Mouse (Mus musculus): ENCODE measurements at regions not wholly inside any gene's neighbourhood (a gene's known extent, or its start where the extent isn't known, plus 50 kb on each side); places are given as distances from the start of the nearest gene placed in this dataset.
A peak's percentile ranks its signal among the peaks of the same experiment; 100 is the strongest.

- H3K9ac ChIP-seq (ENCODE audit: low read length), result no peak overlapping the region
- no peak overlapping the region for H3K4me3 ChIP-seq (replicated peaks; ENCODE audit: low read length)
- peaks cover 3% of the 10 kb centered on the region for H3K4me1 ChIP-seq (ENCODE audit: control insufficient read depth, insufficient read depth, low read length)
- H3K36me3 ChIP-seq (ENCODE audit: control insufficient read depth, insufficient read depth, low read length), result no peaks in the 10 kb centered on the region
- no peak overlapping the region for H3K4me2 ChIP-seq (ENCODE audit: low read depth, low read length)
- WGBS, result 46% methylated on average over 6 of the region's 6 CpGs
- no peaks in the 10 kb centered on the region for H3K27me3 ChIP-seq (ENCODE audit: control insufficient read depth, insufficient read depth, low read length)
- no peaks in the 10 kb centered on the region for H3K9me3 ChIP-seq (replicated peaks; ENCODE audit: control insufficient read depth, low read length)
- ATAC-seq (ENCODE audit: insufficient read depth, low FRiP score), result no peak
- peak overlapping the region; percentile 22; the same call in 1 of the 2 replicates for H3K27ac ChIP-seq (ENCODE audit: low read length)
These were observed 70.8 kb downstream of the Gm26897 start for GRCm38 (mm10) chr5:111804542-111804941.

DNA sequence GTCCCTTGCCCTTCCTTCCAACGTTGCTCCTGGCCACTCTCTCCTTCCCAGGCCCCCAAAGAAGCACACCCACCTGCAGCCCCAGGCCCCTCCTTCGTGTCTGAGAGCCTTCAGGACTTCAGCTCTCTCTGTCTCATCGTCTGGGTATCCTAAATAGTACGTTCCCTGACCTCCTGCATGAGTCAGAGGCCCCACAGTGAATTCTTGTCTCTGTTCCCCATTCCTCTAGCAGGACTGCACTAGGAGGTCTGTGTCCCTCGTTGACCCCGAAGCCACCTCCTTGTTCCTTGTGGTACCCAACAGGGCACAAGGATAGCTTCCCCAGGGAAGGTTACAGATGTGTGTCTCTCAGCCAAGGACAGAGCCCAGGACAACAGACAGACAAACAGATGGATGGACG lies 71.4 kb downstream of the Gm26897 start:
- WGBS, result 56% methylated on average over 7 of the region's 7 CpGs
- Histone ChIP-seq H3K36me3 (ENCODE audit: control insufficient read depth, insufficient read depth, low read length) (no peaks in the 10 kb centered on the region), H3K27ac (ENCODE audit: low read length) (peak overlapping the region; percentile 22), H3K9ac (ENCODE audit: low read length) (no peak overlapping the region), H3K4me1 (ENCODE audit: control insufficient read depth, insufficient read depth, low read length) (no peaks in the 10 kb centered on the region), H3K27me3 (ENCODE audit: control insufficient read depth, insufficient read depth, low read length) (no peaks in the 10 kb centered on the region), H3K4me2 (ENCODE audit: low read depth, low read length) (no peak overlapping the region), H3K4me3 (replicated peaks; ENCODE audit: low read length) (no peak overlapping the region), H3K9me3 (replicated peaks; ENCODE audit: control insufficient read depth, low read length) (no peaks in the 10 kb centered on the region)
- ATAC-seq (ENCODE audit: insufficient read depth, low FRiP score), result no peak

DNA sequence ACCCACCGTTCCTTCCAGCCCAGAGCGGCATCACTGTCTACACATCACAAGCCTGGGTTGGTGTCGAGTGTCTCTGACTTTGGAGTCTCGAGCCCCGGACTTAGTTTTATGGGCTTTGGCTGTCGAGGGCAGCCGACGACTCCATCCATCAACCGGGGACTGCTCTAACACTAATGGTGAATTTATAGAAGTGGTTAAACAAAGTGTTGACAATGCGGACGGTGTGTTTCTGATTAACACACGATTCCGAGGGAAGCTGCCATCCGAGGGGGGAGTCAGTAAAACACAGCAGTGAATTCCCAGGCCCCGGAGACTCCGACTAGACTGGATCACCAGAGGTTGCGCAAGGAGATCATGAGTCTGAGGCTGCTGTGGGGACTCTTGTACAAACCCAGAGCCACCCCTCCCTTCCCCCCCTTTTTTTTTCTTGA lies 72.1 kb downstream of the Gm26897 start:
- Histone ChIP-seq H3K9ac (ENCODE audit: low read length) (no peak overlapping the region), H3K27ac (ENCODE audit: low read length) (peak overlapping the region; percentile 14; the same call in 1 of the 2 replicates), H3K4me2 (ENCODE audit: low read depth, low read length) (no peak overlapping the region), H3K27me3 (ENCODE audit: control insufficient read depth, insufficient read depth, low read length) (no peaks in the 10 kb centered on the region), H3K9me3 (replicated peaks; ENCODE audit: control insufficient read depth, low read length) (no peaks in the 10 kb centered on the region), H3K36me3 (ENCODE audit: control insufficient read depth, insufficient read depth, low read length) (no peaks in the 10 kb centered on the region), H3K4me1 (ENCODE audit: control insufficient read depth, insufficient read depth, low read length) (0 out of 2 replicates have a peak, but pooled peaks cover 2% of the 10 kb centered on the region), H3K4me3 (replicated peaks; ENCODE audit: low read length) (no peak overlapping the region)
- no peak for ATAC-seq (ENCODE audit: insufficient read depth, low FRiP score)
- 12% methylated on average over 17 of the region's 17 CpGs for WGBS

- WGBS, result 33% methylated on average over 7 of the region's 7 CpGs
These were observed 76.5 kb downstream of the Gm26897 start for GRCm38 (mm10) chr5:111810079-111810808.

GRCm38 (mm10) chr5:111812581-111812980 lies 78.9 kb downstream of the Gm26897 start:
- ATAC-seq (ENCODE audit: insufficient read depth, low FRiP score), result peak; percentile 69; the same call in 1 of the 2 replicates
- Histone ChIP-seq H3K27ac (ENCODE audit: low read length) (peak overlapping the region; percentile 52), H3K9ac (ENCODE audit: low read length) (no peak overlapping the region), H3K27me3 (ENCODE audit: control insufficient read depth, insufficient read depth, low read length) (no peaks in the 10 kb centered on the region), H3K36me3 (ENCODE audit: control insufficient read depth, insufficient read depth, low read length) (no peaks in the 10 kb centered on the region), H3K4me1 (ENCODE audit: control insufficient read depth, insufficient read depth, low read length) (peaks cover 13% of the 10 kb centered on the region; the same call in 1 of the 2 replicates), H3K4me3 (replicated peaks; ENCODE audit: low read length) (no peak overlapping the region), H3K4me2 (ENCODE audit: low read depth, low read length) (no peak overlapping the region), H3K9me3 (replicated peaks; ENCODE audit: control insufficient read depth, low read length) (no peaks in the 10 kb centered on the region)
- 28% methylated on average over 7 of the region's 7 CpGs for WGBS

More at GRCm38 (mm10) chr5:111810079-111810808, 76.5 kb downstream of the Gm26897 start:
- ATAC-seq (ENCODE audit: insufficient read depth, low FRiP score), result no peak
- Histone ChIP-seq H3K9me3 (replicated peaks; ENCODE audit: control insufficient read depth, low read length) (no peaks in the 10 kb centered on the region), H3K27ac (ENCODE audit: low read length) (no peak overlapping the region), H3K36me3 (ENCODE audit: control insufficient read depth, insufficient read depth, low read length) (no peaks in the 10 kb centered on the region), H3K4me2 (ENCODE audit: low read depth, low read length) (no peak overlapping the region), H3K27me3 (ENCODE audit: control insufficient read depth, insufficient read depth, low read length) (no peaks in the 10 kb centered on the region), H3K4me3 (replicated peaks; ENCODE audit: low read length) (no peak overlapping the region), H3K9ac (ENCODE audit: low read length) (no peak overlapping the region), H3K4me1 (ENCODE audit: control insufficient read depth, insufficient read depth, low read length) (peaks cover 13% of the 10 kb centered on the region; the same call in 1 of the 2 replicates)

- peaks cover 13% of the 10 kb centered on the region; the same call in 1 of the 2 replicates for H3K4me1 ChIP-seq (ENCODE audit: control insufficient read depth, insufficient read depth, low read length)
- no peaks in the 10 kb centered on the region for H3K27me3 ChIP-seq (ENCODE audit: control insufficient read depth, insufficient read depth, low read length)
- H3K4me2 ChIP-seq (ENCODE audit: low read depth, low read length), result no peak overlapping the region
- ATAC-seq (ENCODE audit: insufficient read depth, low FRiP score), result no peak
- H3K9ac ChIP-seq (ENCODE audit: low read length), result no peak overlapping the region
- no peaks in the 10 kb centered on the region for H3K9me3 ChIP-seq (replicated peaks; ENCODE audit: control insufficient read depth, low read length)
- WGBS, result 52% methylated on average over 6 of the region's 6 CpGs
- H3K27ac ChIP-seq (ENCODE audit: low read length), result peak overlapping the region; percentile 15
- H3K4me3 ChIP-seq (replicated peaks; ENCODE audit: low read length), result no peak overlapping the region
- no peaks in the 10 kb centered on the region for H3K36me3 ChIP-seq (ENCODE audit: control insufficient read depth, insufficient read depth, low read length)
These were observed 79.5 kb downstream of the Gm26897 start for GRCm38 (mm10) chr5:111813090-111813753.

- no peak overlapping the region for H3K9ac ChIP-seq (ENCODE audit: low read length)
- no peak for ATAC-seq (ENCODE audit: insufficient read depth, low FRiP score)
- 83% methylated on average over 20 of the region's 20 CpGs for WGBS
These were observed 81.4 kb downstream of the Gm26897 start for GRCm38 (mm10) chr5:111814893-111815760.

DNA sequence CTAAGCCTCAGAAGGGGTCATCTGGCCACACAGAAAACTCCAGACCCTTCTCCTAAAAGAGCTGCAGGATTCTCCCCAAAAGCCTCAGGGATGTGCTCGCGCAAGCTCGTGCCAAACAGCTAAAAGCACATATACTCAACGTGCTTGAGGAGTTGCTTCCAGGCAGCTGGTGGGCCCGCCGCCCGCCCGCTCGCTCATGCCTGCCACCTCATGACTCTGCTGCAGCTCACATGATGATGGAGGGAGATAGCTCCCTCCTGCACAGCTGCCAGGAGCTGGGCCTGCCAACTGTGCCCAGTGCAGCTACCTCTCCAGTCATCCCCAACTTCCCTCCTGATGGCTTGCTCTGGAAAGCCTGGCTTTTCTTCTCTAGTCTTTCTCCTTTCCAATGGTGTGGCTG lies 87.2 kb downstream of the Gm26897 start:
- no peak overlapping the region for H3K9ac ChIP-seq (ENCODE audit: low read length)
- no peak overlapping the region for H3K4me3 ChIP-seq (replicated peaks; ENCODE audit: low read length)
- H3K4me2 ChIP-seq (ENCODE audit: low read depth, low read length), result no peak overlapping the region
- H3K27me3 ChIP-seq (ENCODE audit: control insufficient read depth, insufficient read depth, low read length), result no peaks in the 10 kb centered on the region
- H3K27ac ChIP-seq (ENCODE audit: low read length), result no peak overlapping the region
- ATAC-seq (ENCODE audit: insufficient read depth, low FRiP score), result no peak
- H3K4me1 ChIP-seq (ENCODE audit: control insufficient read depth, insufficient read depth, low read length), result peaks cover 15% of the 10 kb centered on the region
- 87% methylated on average over 9 of the region's 9 CpGs for WGBS
- no peaks in the 10 kb centered on the region for H3K36me3 ChIP-seq (ENCODE audit: control insufficient read depth, insufficient read depth, low read length)
- no peaks in the 10 kb centered on the region for H3K9me3 ChIP-seq (replicated peaks; ENCODE audit: control insufficient read depth, low read length)

More at GRCm38 (mm10) chr5:111814893-111815760, 81.4 kb downstream of the Gm26897 start:
- no peaks in the 10 kb centered on the region for H3K36me3 ChIP-seq (ENCODE audit: control insufficient read depth, insufficient read depth, low read length)
- no peaks in the 10 kb centered on the region for H3K27me3 ChIP-seq (ENCODE audit: control insufficient read depth, insufficient read depth, low read length)
- no peak overlapping the region for H3K27ac ChIP-seq (ENCODE audit: low read length)
- H3K4me3 ChIP-seq (replicated peaks; ENCODE audit: low read length), result no peak overlapping the region
- no peaks in the 10 kb centered on the region for H3K9me3 ChIP-seq (replicated peaks; ENCODE audit: control insufficient read depth, low read length)
- no peak overlapping the region for H3K4me2 ChIP-seq (ENCODE audit: low read depth, low read length)
- peaks cover 13% of the 10 kb centered on the region; the same call in 1 of the 2 replicates for H3K4me1 ChIP-seq (ENCODE audit: control insufficient read depth, insufficient read depth, low read length)
